Mouse (Mus musculus): ENCODE results near the gene Rps10.

Gene Rps10

GRCm38 (mm10) chr17:27611994-27612393 lies 24.5 kb downstream of the Rps10 start:
- no peak for DNase-seq (ENCODE audit: low read depth, low spot score)

- DNase-seq (ENCODE audit: low read depth, low spot score), result no peak
Observed at GRCm38 (mm10) chr17:27611519-27611884, 25.0 kb downstream of the Rps10 start.

- no peak for DNase-seq (ENCODE audit: low read depth, low spot score)
Observed at GRCm38 (mm10) chr17:27610679-27611518, 25.6 kb downstream of the Rps10 start.

- DNase-seq (ENCODE audit: low read depth, low spot score), result no peak
Observed at GRCm38 (mm10) chr17:27609576-27609975, 26.9 kb downstream of the Rps10 start.

- no peak for DNase-seq (ENCODE audit: low read depth, low spot score)
Observed at GRCm38 (mm10) chr17:27603522-27604234, 32.8 kb downstream of the Rps10 start.

DNA sequence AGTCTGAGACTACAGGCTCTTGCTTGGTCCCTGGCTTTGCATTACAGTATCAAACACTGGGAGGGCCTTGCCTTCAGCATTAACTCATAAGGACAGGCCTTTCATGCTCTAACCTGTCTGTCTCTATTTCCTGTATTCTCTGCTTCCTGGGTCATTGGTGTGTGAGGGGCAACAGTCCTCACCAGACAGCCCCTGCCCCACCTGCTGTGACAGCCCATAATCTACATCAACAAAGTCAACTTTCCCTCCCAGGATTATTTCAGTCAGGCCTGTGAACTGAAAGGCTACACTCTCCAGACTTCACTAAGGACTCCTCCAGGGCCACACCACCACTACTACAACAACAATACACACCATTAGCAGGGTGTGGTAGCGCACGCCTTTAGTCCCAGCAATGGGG lies 33.4 kb downstream of the Rps10 start:
- no peak for DNase-seq (ENCODE audit: low read depth, low spot score)

- no peak for DNase-seq (ENCODE audit: low read depth, low spot score)
Observed at GRCm38 (mm10) chr17:27600869-27601268, 35.6 kb downstream of the Rps10 start.

DNA sequence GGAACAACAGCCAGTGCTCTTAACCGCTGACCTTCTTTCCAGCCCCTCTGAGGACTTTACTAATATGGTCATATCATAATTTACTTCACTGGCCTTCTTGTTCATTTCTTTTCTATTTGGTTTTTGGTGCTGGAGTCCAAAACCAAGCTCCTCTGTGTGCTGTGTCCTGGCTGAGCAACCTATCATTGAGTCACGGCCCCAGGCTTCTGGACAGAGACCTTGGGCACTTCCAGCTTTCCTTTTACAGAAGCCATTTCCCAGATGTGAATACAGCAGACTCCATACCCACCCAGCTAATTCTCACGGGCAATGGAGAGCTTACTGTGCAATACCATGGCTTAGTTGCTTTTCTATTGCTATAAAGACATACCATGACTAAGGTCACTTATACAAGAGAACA lies 36.2 kb downstream of the Rps10 start:
- DNase-seq (ENCODE audit: low read depth, low spot score), result no peak

DNA sequence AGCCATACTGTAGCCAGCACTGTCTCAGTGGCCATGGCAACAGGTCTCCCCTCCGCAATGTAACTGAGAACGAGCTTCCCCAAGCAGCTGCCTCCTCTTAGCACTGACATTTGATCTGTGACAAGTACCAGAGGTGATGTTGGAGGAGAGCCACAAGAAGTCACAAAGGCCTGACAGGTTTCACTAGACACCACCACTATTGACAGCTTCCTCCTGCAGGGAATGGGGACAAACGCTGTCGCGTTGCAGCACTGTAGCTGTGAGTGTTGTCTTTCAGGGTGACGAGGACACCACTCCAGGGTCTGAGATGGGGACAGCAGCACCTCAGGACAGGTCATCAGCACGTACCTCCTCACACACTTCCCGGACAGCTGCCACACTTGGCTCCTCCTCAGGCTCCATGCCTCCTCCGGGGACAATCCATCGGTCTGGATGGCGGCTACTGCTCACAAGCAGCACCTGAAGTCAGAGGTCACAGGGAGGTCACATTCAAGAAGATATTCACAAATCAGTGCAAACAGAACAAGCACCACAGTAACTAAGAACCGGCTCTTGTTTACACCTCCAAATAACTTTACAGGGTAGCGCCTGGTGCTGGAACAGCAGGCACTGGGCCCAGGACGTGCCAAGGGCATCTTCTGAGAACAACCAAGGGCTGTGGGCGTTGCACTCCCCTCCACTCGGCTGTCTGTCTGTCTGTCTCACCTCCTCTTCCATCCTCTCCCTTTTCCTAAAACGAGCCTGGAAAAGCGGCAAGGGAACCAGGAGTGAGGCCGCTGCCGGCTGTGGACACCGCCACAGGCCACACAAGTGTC lies 39.9 kb downstream of the Rps10 start:
- no peak for DNase-seq (ENCODE audit: low read depth, low spot score)

DNA sequence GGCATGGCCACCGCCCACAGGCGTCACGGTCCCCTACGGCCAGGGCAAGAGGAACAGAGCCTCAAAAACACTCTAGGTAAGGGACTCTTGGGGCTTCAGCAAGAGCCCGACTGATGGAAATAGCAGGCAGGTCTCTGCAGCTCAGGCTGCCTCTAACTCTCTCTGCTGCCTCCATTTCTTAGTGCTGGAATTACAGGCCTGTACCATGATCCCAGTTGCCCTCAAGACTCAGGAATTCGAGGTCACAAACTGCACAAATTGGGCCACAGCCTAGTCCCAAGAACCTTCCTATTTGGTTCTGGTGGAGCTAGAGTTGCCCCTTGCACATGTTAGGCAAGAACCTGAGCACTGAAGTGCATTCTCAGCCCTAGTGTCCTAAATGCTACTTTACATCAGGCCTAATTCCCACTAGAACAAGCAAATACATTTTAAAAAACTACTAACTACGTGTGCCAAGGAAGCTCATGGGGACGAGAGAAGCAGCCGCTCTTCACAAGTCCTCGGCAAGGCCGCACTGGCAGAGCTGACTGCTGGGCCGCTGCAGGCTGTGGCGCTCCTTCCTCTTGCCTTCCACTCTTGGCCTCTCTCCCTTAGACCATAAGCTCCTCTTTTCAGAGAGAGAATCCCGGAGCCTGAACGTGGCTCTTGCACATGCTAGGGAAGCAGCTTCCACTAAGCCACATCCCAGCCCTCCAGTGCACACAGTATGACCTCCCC lies 40.7 kb downstream of the Rps10 start:
- DNase-seq (ENCODE audit: low read depth, low spot score), result no peak

DNA sequence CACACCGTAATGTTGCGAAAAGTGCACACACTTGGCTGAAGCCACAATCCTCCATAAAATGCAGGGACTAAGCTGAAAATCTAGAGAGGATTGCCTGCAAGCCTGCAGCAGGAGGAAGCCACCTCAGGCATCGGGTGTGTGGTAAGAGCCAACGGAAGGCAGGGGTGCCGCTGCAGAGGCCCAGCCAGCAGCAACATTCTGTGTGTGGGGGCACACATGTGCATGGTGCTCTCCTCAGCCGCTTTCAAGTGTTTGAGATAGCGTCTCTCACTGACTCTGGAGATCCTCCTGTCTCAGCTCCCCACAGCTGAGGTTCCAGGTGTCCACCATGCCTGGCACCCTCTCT lies 43.9 kb downstream of the Rps10 start:
- no peak for DNase-seq (ENCODE audit: low read depth, low spot score)

DNA sequence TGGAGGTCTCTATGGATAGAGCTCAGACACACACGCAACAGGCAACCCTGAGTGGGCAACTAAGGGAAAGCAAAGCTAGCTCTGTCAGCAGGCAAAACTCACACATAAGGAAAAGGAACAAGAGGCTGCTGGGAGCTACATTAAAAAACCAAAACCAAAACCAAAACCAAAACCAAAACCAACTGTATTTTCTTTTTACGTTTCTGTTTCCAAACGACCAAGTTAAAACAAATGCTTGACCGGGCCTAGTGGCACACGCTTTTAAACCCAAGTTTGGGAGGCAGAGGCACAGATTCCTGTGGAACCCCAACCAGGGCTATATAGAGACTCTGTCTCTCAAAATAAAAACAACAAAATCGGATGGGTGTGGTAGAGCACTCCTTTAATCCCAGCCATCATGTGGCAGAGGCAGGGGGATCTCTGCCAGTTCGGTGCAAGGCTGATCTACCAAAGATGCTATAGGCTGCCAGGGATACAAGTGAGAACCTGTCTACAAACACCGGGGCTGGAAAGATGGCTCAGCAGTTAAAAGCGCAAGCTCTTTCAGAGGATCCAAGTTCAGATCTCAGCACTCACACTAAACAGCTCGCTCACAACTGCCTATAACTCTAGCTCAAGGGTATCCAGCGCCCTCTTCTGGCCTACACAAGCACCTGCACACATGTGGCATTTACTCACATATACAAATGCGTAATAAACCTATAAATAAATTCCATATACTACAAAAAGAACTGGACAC lies 44.5 kb downstream of the Rps10 start:
- DNase-seq (ENCODE audit: low read depth, low spot score), result no peak

- DNase-seq (ENCODE audit: low read depth, low spot score), result no peak
Observed at GRCm38 (mm10) chr17:27588231-27588630, 48.2 kb downstream of the Rps10 start.

GRCm38 (mm10) chr17:27587252-27587651 lies 49.2 kb downstream of the Rps10 start:
- no peak for DNase-seq (ENCODE audit: low read depth, low spot score)

GRCm38 (mm10) chr17:27586661-27587060 lies 49.8 kb downstream of the Rps10 start:
- DNase-seq (ENCODE audit: low read depth, low spot score), result no peak

DNA sequence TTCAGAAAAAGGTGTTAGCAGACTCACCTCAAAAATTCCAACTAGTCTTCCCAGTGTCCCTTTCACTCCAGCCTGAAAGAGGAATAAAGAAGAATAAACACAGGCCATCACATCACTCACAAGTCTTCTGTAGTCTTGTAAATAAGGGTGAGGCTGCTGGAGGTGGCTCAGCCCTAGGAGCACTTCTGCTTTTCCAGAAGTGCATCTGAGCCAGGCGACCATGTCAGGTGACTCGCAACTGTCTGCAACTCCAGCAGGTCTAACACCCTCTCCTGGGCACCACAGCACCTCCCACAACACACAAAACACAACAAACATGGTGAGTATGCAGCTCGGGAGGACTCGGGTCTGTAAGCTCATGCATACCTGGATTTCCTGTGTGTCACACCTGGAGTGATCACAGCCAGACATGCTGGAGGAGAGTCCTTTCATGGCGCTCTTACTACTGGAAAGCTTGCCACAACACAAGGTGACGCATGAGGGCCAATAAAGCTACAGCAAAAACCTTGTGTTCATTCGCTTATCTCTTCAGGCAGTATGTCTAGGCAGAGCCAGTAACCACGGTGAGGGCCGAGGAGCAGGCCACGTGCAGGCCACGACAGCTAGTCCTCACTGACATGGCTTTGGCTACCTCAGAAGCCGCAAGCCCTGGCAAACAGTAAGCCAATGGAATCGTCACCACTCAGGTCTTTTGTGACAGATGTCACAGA lies 53.1 kb downstream of the Rps10 start:
- DNase-seq (ENCODE audit: low read depth, low spot score), result no peak

All from retina, adult 2 months (tissue).